Mouse (Mus musculus) heart, embryonic 16.5 days (tissue): ENCODE measurements around the gene Hist1h3f. TPM values are rescaled to one million over a fixed set of nuclear protein-coding genes. Genes with fewer than 3 reads are reported as not detected.

ENCODE experiments used
- ATAC-seq: fragments of 200-750 bp; cut with Nextera tagmentation; replicated peaks from 2 replicates; pipeline ENCODE4 v1.8.0; 2017; ENCODE audit warnings: moderate number of reproducible peaks; ENCODE audit not compliant: insufficient read depth, low FRiP score; ENCODE audit errors: extremely low read depth
- H3K27ac ChIP-seq: fragments of 300-500 bp; sonication (generic); 2 replicates; pipeline ENCODE4 v1.5.1; 2014; ENCODE audit warnings: mild to moderate bottlenecking, low read length, control low read depth, moderate library complexity
- H3K27me3 ChIP-seq: fragments of 300-500 bp; sonication (generic); 2 replicates; pipeline ENCODE4 v1.6.1; 2014; ENCODE audit warnings: low read length, mixed read lengths; ENCODE audit not compliant: control insufficient read depth, insufficient read depth
- H3K36me3 ChIP-seq: fragments of 300-500 bp; sonication (generic); 2 replicates; pipeline ENCODE4 v1.6.1; 2014; ENCODE audit not compliant: control insufficient read depth, insufficient read depth
- H3K4me1 ChIP-seq: fragments of 300-500 bp; sonication (generic); 2 replicates; pipeline ENCODE4 v1.6.1; 2014; ENCODE audit warnings: low read length, mixed read lengths; ENCODE audit not compliant: control insufficient read depth, insufficient read depth
- H3K4me2 ChIP-seq: fragments of 300-500 bp; sonication (generic); 2 replicates; pipeline ENCODE4 v1.6.1; 2014; ENCODE audit warnings: low read depth, mild to moderate bottlenecking, control low read depth, low read length
- H3K4me3 ChIP-seq: fragments of 300-500 bp; sonication (generic); 2 replicates; pipeline ENCODE4 v1.5.1; 2014; ENCODE audit warnings: mild to moderate bottlenecking, control low read depth, low read length
- H3K9ac ChIP-seq: fragments of 300-500 bp; sonication (generic); 2 replicates; pipeline ENCODE4 v1.6.1; 2014; ENCODE audit warnings: low read length, control low read depth
- H3K9me3 ChIP-seq: fragments of 300-500 bp; sonication (generic); replicated peaks from 2 replicates; pipeline ENCODE4 v1.6.1; 2016; ENCODE audit warnings: low read length; ENCODE audit not compliant: control insufficient read depth
- WGBS: fragments of 180-500 bp; shearing (Covaris S2); extraction: QIAGEN DNeasy Blood & Tissue Kit; methylation state at CpG from one replicate; pipeline ENCODE4 v1.1.7; 2014; 5-methylcytosine and 5-hydroxymethylcytosine counted together
- polyA plus RNA-seq: library from polyadenylated mRNA; unstranded; fragments of >200 nt; fragmentation: Nextera tagmentation; extraction: Ambion mirVana; gene quantifications from 2 replicates; pipeline ENCODE4 v1.2.1, GENCODE M21; 2015

Gene Hist1h3f
- polyA plus RNA-seq, 1 experiment from 2014 or later: 0.20 TPM

DNA sequence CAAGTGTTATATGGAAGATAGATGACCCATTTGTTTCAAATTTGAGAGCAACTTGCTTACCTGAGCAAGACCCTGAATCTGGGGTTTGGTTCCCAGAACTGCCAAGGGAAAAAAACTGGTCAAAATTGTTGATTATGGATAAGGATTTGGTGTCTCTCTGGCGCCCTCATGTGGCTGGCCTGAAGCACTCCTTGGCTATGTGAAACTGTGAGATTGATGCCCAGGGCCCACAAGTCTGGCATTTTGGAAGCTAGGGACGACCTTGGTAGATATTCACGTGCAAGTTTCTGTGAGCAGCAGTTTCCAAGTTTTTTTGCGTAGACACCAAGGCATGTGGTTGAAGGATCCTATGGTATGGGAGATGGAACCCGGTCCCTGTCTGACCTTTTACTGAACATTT lies 19.2 kb upstream of the Hist1h3f start:
- Histone ChIP-seq H3K9ac (no peak overlapping the region), H3K4me2 (no peak overlapping the region), H3K27me3 (no peaks in the 10 kb centered on the region), H3K4me3 (no peak overlapping the region), H3K27ac (no peak overlapping the region), H3K4me1 (peaks cover 14% of the 10 kb centered on the region), H3K9me3 (no peaks in the 10 kb centered on the region), H3K36me3 (no peaks in the 10 kb centered on the region)
- WGBS: 13% methylated on average over 5 of the region's 5 CpGs
- no peak for ATAC-seq

DNA sequence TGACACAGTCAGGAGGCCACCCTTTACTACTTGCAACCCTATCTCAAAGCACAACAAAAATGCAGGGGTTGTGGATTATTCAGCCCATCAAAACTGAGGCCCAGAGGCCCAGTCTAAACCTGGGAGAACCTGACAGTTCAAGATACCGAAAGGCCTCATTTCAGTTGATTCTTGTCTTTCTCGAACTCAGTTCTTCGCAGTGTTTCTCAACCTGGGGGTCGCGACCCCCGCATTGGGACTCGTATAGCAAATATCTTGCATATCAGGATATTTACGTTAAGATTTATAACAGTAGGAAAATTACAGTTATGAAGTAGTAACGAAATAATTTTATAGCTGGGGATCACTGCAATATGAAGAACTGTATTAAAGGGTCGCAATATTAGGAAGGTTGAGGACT lies 18.0 kb upstream of the Hist1h3f start:
- Histone ChIP-seq H3K4me3 (peak overlapping the region; percentile 43), H3K9ac (peak overlapping the region; percentile 42), H3K27ac (no peak overlapping the region), H3K4me2 (peak overlapping the region; percentile 58), H3K27me3 (no peaks in the 10 kb centered on the region), H3K9me3 (no peaks in the 10 kb centered on the region), H3K36me3 (no peaks in the 10 kb centered on the region), H3K4me1 (peaks cover 14% of the 10 kb centered on the region)
- WGBS: 2% methylated on average over 10 of the region's 10 CpGs
- ATAC-seq: no peak

DNA sequence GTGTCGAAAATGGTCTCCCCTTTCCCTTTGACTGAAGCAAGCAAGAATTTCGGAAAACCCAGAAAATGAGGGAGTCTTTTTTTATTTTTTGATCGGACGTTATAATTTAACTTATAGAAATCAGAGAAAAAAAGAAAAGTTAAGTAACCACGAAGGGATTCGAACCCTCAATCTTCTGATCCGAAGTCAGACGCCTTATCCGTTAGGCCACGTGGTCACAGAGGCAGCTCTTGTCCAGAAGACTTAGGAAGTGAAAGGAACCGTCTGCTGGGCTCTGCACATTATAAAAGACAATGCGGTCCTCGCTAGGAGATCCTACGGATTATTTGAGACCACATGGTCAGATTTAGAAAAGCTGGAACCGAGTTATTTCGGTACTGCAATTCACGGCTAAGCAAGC lies 17.5 kb upstream of the Hist1h3f start:
- Histone ChIP-seq H3K4me1 (peaks cover 13% of the 10 kb centered on the region), H3K4me2 (peak overlapping the region; percentile 58), H3K4me3 (peak overlapping the region; percentile 43), H3K36me3 (no peaks in the 10 kb centered on the region), H3K9ac (peak overlapping the region; percentile 42), H3K27me3 (no peaks in the 10 kb centered on the region), H3K27ac (no peak overlapping the region), H3K9me3 (no peaks in the 10 kb centered on the region)
- no peak for ATAC-seq
- WGBS: under 1% methylated on average over 17 of the region's 17 CpGs

DNA sequence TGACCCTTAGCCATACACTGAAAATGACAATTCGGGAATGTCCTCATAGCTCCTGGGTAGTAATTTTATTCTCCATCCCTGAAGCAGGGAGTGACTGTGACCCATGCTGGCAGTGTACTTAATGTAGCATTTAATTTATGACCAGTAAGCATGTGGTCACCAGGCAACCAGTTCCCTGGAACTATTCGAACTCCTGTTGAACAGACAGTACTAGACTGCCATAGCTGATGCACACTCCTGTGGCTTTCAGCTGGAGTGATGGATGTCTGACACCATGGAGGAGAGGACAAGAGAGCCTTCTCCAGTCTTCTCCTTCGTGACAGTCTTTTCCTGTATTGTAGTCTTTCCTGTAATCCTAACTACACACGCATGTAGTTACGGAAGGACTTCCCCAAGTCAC lies 14.8 kb upstream of the Hist1h3f start:
- no peak overlapping the region for H3K4me3 ChIP-seq
- peaks cover 26% of the 10 kb centered on the region for H3K4me1 ChIP-seq
- peak overlapping the region; percentile 19; the same call in 1 of the 2 replicates for H3K4me2 ChIP-seq
- H3K36me3 ChIP-seq: no peaks in the 10 kb centered on the region
- H3K27me3 ChIP-seq: no peaks in the 10 kb centered on the region
- H3K9ac ChIP-seq: peak overlapping the region; percentile 15; the same call in 1 of the 2 replicates
- WGBS: 79% methylated on average over 5 of the region's 5 CpGs
- H3K27ac ChIP-seq: peak overlapping the region; percentile 99
- no peak for ATAC-seq
- no peaks in the 10 kb centered on the region for H3K9me3 ChIP-seq

DNA sequence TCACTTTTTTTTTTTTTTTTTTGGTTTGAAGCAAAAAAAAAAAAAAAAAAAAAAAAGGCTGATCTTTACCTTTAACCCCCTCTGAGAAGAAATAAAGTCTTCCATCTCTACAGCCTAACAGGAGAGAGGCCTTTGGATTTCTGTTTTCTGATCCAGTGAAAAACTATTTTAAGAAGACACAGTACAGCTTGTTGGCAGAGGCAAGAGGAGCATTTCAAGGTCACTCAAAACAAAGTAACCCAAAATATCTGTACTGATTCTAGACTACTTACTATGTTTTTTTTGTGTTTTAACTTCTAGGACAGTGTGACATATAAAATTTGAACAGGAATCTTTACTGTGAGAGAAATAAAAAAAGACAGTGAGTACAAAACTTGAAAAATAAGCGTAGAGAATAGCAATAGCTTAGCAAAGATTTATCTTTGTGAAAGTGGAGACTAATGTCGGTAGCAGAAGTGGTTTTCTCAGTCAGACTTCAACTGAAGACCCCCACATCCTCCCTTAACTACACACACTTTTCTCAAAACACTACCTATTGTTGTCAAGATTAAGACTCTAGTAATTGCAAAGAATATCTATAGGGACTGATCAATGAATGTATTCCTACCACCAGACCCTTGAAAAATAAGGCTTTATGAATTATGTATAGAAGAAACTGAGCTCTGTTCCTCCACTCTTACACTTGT lies 14.2 kb upstream of the Hist1h3f start:
- H3K4me2 ChIP-seq: peak overlapping the region; percentile 75
- peak overlapping the region; percentile 99 for H3K27ac ChIP-seq
- H3K4me3 ChIP-seq: peak overlapping the region; percentile 77
- no peaks in the 10 kb centered on the region for H3K27me3 ChIP-seq
- 14% methylated on average over 2 of the region's 2 CpGs for whole genome bisulfite sequencing
- H3K9ac ChIP-seq: peak overlapping the region; percentile 90
- ATAC-seq: no peak
- peaks cover 30% of the 10 kb centered on the region for H3K4me1 ChIP-seq
- no peaks in the 10 kb centered on the region for H3K9me3 ChIP-seq
- no peaks in the 10 kb centered on the region for H3K36me3 ChIP-seq

DNA sequence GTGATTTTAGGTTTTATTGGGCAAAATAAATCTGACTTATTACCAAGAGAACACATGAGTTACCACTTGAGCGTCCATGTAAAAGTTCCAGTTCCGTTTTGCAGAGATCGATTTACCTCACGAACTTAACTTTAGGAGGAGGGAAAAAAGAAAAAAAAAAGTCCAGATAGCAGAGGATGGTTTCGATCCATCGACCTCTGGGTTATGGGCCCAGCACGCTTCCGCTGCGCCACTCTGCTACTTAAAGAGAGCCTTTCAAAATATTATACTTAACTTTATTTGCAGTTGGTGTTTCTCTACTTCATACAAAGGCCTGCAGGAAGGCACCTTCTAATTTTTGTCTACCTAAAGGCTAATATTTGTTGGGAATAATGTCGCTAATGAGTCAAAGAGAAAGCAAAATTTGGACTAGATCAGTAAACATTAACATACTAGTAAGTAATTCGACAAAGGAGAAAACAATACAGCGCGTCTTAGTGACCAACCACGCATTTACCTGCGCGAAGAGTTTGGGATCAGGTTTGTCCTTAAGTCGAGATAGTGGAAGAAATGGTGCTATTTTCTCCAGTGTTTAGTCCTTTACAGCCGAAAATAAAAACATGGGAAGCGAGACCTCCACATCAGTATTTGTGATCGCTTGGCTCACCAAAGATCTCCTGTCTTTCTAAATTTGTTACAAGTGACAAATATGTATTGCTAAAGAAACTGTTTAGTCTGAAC lies 13.5 kb upstream of the Hist1h3f start:
- no peak for ATAC-seq
- Histone ChIP-seq H3K9me3 (no peaks in the 10 kb centered on the region), H3K4me2 (peak overlapping the region; percentile 75), H3K4me1 (peaks cover 32% of the 10 kb centered on the region), H3K27ac (peak overlapping the region; percentile 99), H3K9ac (peak overlapping the region; percentile 90), H3K4me3 (peak overlapping the region; percentile 77), H3K36me3 (no peaks in the 10 kb centered on the region), H3K27me3 (no peaks in the 10 kb centered on the region)
- under 1% methylated on average over 20 of the region's 20 CpGs for WGBS

DNA sequence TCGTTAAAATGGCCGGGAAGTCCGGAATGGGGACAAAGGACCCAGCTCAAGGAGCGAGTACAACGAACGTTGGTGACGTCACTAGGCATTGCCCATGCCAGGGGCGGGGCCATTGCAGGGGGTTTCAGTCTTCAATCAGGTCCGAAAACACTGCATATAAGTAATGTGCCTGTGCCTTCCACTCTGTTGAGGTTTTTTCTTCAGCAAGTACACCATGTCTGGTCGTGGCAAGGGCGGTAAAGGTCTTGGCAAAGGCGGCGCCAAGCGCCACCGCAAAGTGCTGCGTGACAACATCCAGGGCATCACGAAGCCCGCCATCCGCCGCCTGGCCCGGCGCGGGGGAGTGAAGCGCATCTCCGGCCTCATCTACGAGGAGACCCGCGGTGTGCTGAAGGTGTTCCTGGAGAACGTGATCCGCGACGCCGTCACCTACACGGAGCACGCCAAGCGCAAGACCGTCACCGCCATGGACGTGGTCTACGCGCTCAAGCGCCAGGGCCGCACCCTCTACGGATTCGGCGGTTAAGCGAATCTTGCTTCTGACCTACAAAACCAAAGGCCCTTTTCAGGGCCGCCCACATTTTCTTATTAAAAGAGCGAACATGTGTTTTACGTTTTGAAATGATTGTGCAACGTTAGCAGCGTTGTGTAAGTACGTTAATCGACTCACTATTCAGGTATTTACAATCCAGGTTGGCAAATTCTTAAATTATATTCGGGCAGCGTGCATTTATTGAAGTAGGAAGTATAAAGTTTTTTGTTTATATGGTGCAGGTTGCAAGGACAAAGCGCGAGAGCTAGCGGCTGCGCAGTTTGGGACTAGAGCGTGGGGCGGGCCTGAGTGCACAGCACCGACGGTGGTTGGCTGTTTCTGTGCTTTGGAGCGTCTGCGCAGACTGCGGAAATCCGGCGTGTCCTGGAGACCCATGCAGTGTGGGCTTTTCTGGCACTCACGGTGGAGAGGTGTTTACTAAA lies 12.7 kb upstream of the Hist1h3f start, which contains the start of gene Hist1h4h:
Gene Hist1h4h, plus strand, starts transcription at position 150 of the 975 bp plus-strand sequence.
- under 1% methylated on average over 55 of the region's 70 CpGs for WGBS
- Histone ChIP-seq H3K27me3 (no peaks in the 10 kb centered on the region), H3K27ac (peak within 1 kb of the TSS; percentile 99), H3K4me2 (peak within 1 kb of the TSS; percentile 75), H3K36me3 (no peaks in the 10 kb centered on the region), H3K4me3 (peak within 1 kb of the TSS; percentile 77), H3K9me3 (no peaks in the 10 kb centered on the region), H3K4me1 (peaks cover 29% of the 10 kb centered on the region), H3K9ac (peak within 1 kb of the TSS; percentile 90)
- peak; percentile 78 for ATAC-seq

DNA sequence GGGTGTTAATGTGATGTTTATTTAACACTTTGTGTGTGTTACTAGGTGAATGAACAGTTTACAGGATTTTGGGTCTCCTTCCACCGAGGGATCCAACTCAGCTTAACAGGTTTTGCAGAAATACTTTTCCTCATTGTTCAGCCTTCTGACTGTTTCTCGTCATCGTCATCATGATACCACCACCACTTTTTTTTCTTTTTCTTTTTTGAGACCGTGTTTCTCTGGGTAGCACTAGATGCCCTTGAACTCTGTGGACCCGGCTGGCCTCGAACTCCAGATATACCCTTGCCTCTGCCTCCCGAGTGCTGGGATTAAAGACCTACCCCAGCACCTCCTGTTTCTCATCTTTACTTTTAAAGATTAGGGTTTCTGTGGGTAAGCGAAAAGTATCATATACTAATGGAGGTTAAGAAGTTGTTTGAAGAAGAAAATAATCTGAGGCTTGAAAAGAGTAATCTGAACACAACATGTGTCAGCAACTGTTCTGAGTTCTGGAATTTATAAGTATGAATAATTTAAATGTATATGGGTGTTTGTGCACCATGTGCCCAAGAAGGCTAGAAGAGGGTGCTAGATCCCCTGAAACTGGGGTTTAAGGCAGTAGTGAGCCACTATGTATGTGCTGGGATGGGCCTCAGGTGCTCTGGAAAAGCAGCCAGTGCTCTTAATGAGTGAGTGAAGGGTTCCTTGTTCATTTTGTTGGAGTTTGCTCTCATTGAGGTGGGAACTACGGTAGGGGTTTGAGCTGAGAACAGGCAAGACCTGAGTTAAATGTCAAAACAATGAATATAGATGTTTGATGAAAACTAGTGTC lies 11.4 kb upstream of the Hist1h3f start:
- Histone ChIP-seq H3K4me1 (peaks cover 37% of the 10 kb centered on the region), H3K36me3 (no peaks in the 10 kb centered on the region), H3K9me3 (no peaks in the 10 kb centered on the region), H3K4me2 (peak overlapping the region; percentile 75), H3K27ac (peak overlapping the region; percentile 99), H3K9ac (peak overlapping the region; percentile 90), H3K27me3 (no peaks in the 10 kb centered on the region), H3K4me3 (peak overlapping the region; percentile 77)
- no peak for ATAC-seq
- 21% methylated on average over 9 of the region's 9 CpGs for WGBS
